8 mouse cellular contexts compared by ENCODE assay signal in the genomic region with DNA sequence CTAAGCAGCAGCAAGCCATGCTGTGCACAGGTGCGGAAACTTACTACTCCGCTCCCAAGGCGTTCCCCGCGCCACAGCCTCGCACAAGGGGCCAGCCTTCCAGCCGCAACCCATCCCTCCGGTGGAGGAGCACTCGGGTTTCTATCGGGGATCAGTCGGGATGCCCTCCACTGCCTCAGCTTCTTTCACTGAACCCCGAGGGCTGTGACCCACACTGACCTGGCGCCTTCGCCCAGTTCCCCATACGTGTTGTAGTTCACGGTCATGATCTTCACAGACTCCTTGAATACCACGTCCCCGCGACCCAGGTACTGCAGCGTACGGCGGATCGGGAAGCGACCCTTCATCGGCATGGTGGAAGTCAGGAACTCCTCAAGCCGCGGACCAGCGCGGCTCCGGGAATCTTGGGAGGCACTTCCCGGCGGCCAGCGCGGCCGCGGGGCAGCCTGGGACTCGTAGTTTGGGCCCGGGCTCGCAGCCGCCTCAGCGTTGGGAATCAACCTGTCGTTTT. TPM values are rescaled to one million over a fixed set of nuclear protein-coding genes. Genes with fewer than 3 reads are reported as not detected.
DNase-seq lines count a peak whose midpoint lies in the region; ATAC-seq and TF ChIP-seq lines count a peak whose summit lies in the region.

A gene (minus strand): TSS at position 413 of the 511 bp plus-strand sequence.

- peak within 1 kb of the TSS; percentile 58 for H3K9ac ChIP-seq in hindbrain, postnatal 0 days (replicated peaks; ENCODE audit: low read length)

- peaks cover 21% of the 10 kb centered on the region for H3K36me3 ChIP-seq in hindbrain, postnatal 0 days (ENCODE audit: insufficient read depth, low read length)
- peaks cover 2% of the 10 kb centered on the region for H3K36me3 ChIP-seq in macrophage (ENCODE audit: inconsistent target)

- H3K4me3 ChIP-seq in cortical plate, adult 2 months (ENCODE audit: insufficient read depth, low read length) = peak within 1 kb of the TSS; percentile 86
- H3K4me3 ChIP-seq in hindbrain, postnatal 0 days (ENCODE audit: low read length) = peak within 1 kb of the TSS; percentile 56
- H3K4me3 ChIP-seq in macrophage (ENCODE audit: inconsistent target) = peak within 1 kb of the TSS; percentile 99

- WGBS in hindbrain, postnatal 0 days = under 1% methylated on average over 42 of the region's 42 CpGs
- 1% methylated on average over 42 of the region's 42 CpGs for WGBS in macrophage (ENCODE audit: missing documents)

- H3K4me2 ChIP-seq in hindbrain, postnatal 0 days (ENCODE audit: low read depth, low read length) = peak within 1 kb of the TSS; percentile 72

- peak; percentile 76 for DNase-seq in adipocyte (ENCODE audit: low spot score)
- peak; percentile 29 to 44 for DNase-seq in gastrocnemius, adult 8-10 months (ENCODE audit: low spot score in 2 of 2)
- peak; percentile 91 for DNase-seq in hindbrain, postnatal 0 days (ENCODE audit: low spot score)
- peak; percentile 75 to 87 for DNase-seq in left cerebral cortex, adult 18-20 months (ENCODE audit: low spot score in 2 of 2)
- peak; percentile 78 to 80 for DNase-seq in right cerebral cortex, adult 2 months (ENCODE audit: low spot score in 2 of 2)
- peak; percentile 24 for DNase-seq in urinary bladder, postnatal 10 days (ENCODE audit: low spot score)

- H3K79me2 ChIP-seq in macrophage (ENCODE audit: inconsistent target) = peaks cover 40% of the 10 kb centered on the region

- peak; percentile 95 for TF ChIP-seq POLR2A in cortical plate, adult 2 months (IDR thresholded peaks at IDR 0.05; ENCODE audit: extremely low read depth, insufficient read depth, low read length)

- no peak for TF ChIP-seq CTCF in cortical plate, adult 2 months (IDR thresholded peaks at IDR 0.05; ENCODE audit: extremely low read depth, insufficient read depth, low read length)
- TF ChIP-seq CTCF in hindbrain, postnatal 0 days (IDR thresholded peaks at IDR 0.05; ENCODE audit: low read depth) = no peak; the same call in 1 of the 2 replicates

- peak; percentile 94 for ATAC-seq in hindbrain, postnatal 0 days

- H3K27ac ChIP-seq in cortical plate, adult 2 months (ENCODE audit: insufficient read depth, low read length) = no peak within 1 kb of the TSS
- H3K27ac ChIP-seq in hindbrain, postnatal 0 days = peak within 1 kb of the TSS; percentile 38; the same call in 1 of the 2 replicates
- peak within 1 kb of the TSS; percentile 38; the same call in 1 of the 2 replicates for H3K27ac ChIP-seq in macrophage

- H3K4me1 ChIP-seq in cortical plate, adult 2 months (ENCODE audit: control insufficient read depth, insufficient read depth, low read length) = peaks cover 3% of the 10 kb centered on the region; the same call in 1 of the 2 replicates
- H3K4me1 ChIP-seq in hindbrain, postnatal 0 days (ENCODE audit: insufficient read depth, low read length) = peaks cover 7% of the 10 kb centered on the region

- no peaks in the 10 kb centered on the region; the same call in 1 of the 2 replicates for H3K9me3 ChIP-seq in hindbrain, postnatal 0 days (ENCODE audit: low read length)

- H3K27me3 ChIP-seq in hindbrain, postnatal 0 days (ENCODE audit: insufficient read depth, low read length) = no peaks in the 10 kb centered on the region

RNA-seq across cellular contexts. Expression of the gene that starts here (rescaled TPM):
- polyA plus RNA-seq in cortical plate, adult 2 months (2012; rRNA removed) = 58.8 and 63.1 TPM in 2 replicates
- 10 to 100 TPM; 30.4 to 36.8 (median 36.1) TPM for total RNA-seq in gastrocnemius, adult 8-10 months (2022)
- 14.8 and 33.6 TPM in 2 replicates for total RNA-seq in hindbrain, postnatal 0 days (2014; rRNA removed)
- 63.5 and 64.4 TPM in 2 replicates for polyA plus RNA-seq in hindbrain, postnatal 0 days (2015; fragmentation: Nextera tagmentation; extraction: Ambion mirVana)
- 10 to 100 TPM; 54.6 to 55.7 TPM for total RNA-seq in left cerebral cortex, adult 18-20 months (2021)
- 10 to 100 TPM; 10.2 to 55.9 (median 26.5) TPM for total RNA-seq in macrophage (2018; cell fraction: chromatin; rRNA removed)
- 10 to 100 TPM; 16.0 to 31.2 (median 22.2) TPM for total RNA-seq in macrophage (2018; cell fraction: cytosol; rRNA removed)
- 10 to 100 TPM in 17 of 26 experiments, 1 to 10 TPM in 9; 4.6 to 39.6 (median 12.7) TPM for total RNA-seq in macrophage (2018; cell fraction: nucleus; rRNA removed)
- polyA plus RNA-seq in macrophage (2018) = 20.5 to 40.7 TPM (median 29.2 TPM) in 3 replicates

Comparison
In these comparisons a context has a peak if more than half of its experiments do, and no peak if none do; other contexts are left out.
1. DNase-seq: peak in every context shown above with its lines; median percentile 91 in hindbrain, postnatal 0 days; 81 in left cerebral cortex, adult 18-20 months; 79 in right cerebral cortex, adult 2 months; 76 in adipocyte; 36 in gastrocnemius, adult 8-10 months; 24 in urinary bladder, postnatal 10 days.